ENCODE assay signal across 24 mouse cellular contexts in the genomic region with DNA sequence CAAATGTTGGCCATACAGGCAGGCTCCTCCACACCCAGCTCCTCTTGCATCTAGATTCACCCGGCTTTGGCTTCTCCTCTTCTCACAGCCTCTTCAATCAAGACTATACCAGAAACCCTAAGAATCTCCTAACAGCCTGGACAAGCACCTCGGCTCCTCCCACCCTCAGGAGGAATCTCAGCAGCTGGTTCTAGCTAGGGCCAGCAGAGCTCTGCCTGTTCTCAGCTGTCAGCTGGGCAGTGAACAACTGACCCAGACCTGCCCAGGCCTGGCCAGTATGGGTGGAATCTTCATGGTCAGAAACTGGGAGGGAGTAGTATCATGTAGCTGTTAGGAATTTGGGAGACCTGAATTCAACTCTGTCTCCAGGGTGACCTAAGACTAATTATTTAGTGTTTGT. TPM values are rescaled to one million over a fixed set of nuclear protein-coding genes. Genes with fewer than 3 reads are reported as not detected.
A peak's percentile ranks its signal among the peaks of the same experiment; 100 is the strongest.
DNase-seq lines count a peak whose midpoint lies in the region; ATAC-seq and TF ChIP-seq lines count a peak whose summit lies in the region.
"Had no signal": no experiment of that assay in that cellular context is flagged by ENCODE, and none has a peak within 500 bp of the region (broad histone marks: within the 10 kb centered on the region; RNA-seq: fewer than 3 reads in every experiment).

No protein-coding gene starts in this region.

- DNase-seq in heart, adult 18-20 months, result peak; percentile 38 to 47
- no peak for DNase-seq in heart, adult 9 months (ENCODE audit: low spot score in 2 of 2)
- peak; percentile 26 for DNase-seq in kidney, postnatal 0 days (ENCODE audit: low spot score)
- peak; percentile 26 for DNase-seq in Muller cell, postnatal 12 days (ENCODE audit: inconsistent ontology term)
- peak; percentile 70 for DNase-seq in gastrocnemius, postnatal 14 days
- DNase-seq in urinary bladder, adult 18-20 months (ENCODE audit: low spot score in 2 of 2), result no peak
- DNase-seq in cerebellum, adult 11-12 months, result no peak
- DNase-seq: B cell, adult 2 months; cerebellum, postnatal 14 days; liver, postnatal 0 days; retina, postnatal 1 day; thymus, adult 18-20 months had no signal

- H3K36me3 ChIP-seq in kidney, postnatal 0 days (ENCODE audit: insufficient read depth, low read length), result no peaks in the 10 kb centered on the region
- H3K36me3 ChIP-seq in kidney, embryonic 15.5 days, result no peaks in the 10 kb centered on the region
- H3K36me3 ChIP-seq: limb, embryonic 15.5 days; midbrain, embryonic 13.5 days had no signal

- H3K9me3 ChIP-seq in kidney, postnatal 0 days (replicated peaks; ENCODE audit: low read length), result no peaks in the 10 kb centered on the region
- no peaks in the 10 kb centered on the region for H3K9me3 ChIP-seq in kidney, embryonic 15.5 days (replicated peaks)
- H3K9me3 ChIP-seq: forebrain, embryonic 13.5 days; heart, embryonic 13.5 days; limb, embryonic 15.5 days; midbrain, embryonic 13.5 days had no signal

- H3K4me2 ChIP-seq in kidney, postnatal 0 days (ENCODE audit: low read length), result no peak overlapping the region
- H3K4me2 ChIP-seq in kidney, embryonic 15.5 days, result no peak overlapping the region
- H3K4me2 ChIP-seq: forebrain, embryonic 13.5 days; heart, embryonic 13.5 days; limb, embryonic 15.5 days; midbrain, embryonic 13.5 days had no signal

- 35% methylated on average over 2 of the region's 2 CpGs for WGBS in kidney, postnatal 0 days
- WGBS in kidney, embryonic 15.5 days, result 48% methylated on average over 2 of the region's 2 CpGs

- H3K4me1 ChIP-seq in kidney, postnatal 0 days (replicated peaks; ENCODE audit: insufficient read depth, low read length), result peaks cover 15% of the 10 kb centered on the region
- H3K4me1 ChIP-seq in kidney, embryonic 15.5 days, result peaks cover 19% of the 10 kb centered on the region

- peak; percentile 35; the same call in 1 of the 2 replicates for ATAC-seq in kidney, postnatal 0 days (replicated peaks; ENCODE audit: low FRiP score, low read depth)
- no peak for ATAC-seq in kidney, embryonic 15.5 days (replicated peaks; ENCODE audit: low FRiP score)
- ATAC-seq: forebrain, embryonic 13.5 days; inflammation-experienced regulatory T-cells, adult 6 months; liver, postnatal 0 days; midbrain, embryonic 13.5 days had no signal

- intact Hi-C loops in gastrocnemius, postnatal 14 days (cut with DNase I; ENCODE audit: low total_unique reads), result loop anchor here (5.0 kb wide), 1 partner anchor 118 kb away; no protein-coding TSS in a partner anchor

- H3K27ac ChIP-seq in kidney, postnatal 0 days, result no peak overlapping the region
- H3K27ac ChIP-seq in kidney, embryonic 15.5 days, result no peak overlapping the region
- H3K27ac ChIP-seq: forebrain, embryonic 13.5 days; heart, embryonic 13.5 days; limb, embryonic 15.5 days; midbrain, embryonic 13.5 days had no signal

- H3K27me3 ChIP-seq in kidney, postnatal 0 days (ENCODE audit: insufficient read depth, low read length), result no peaks in the 10 kb centered on the region
- H3K27me3 ChIP-seq in kidney, embryonic 15.5 days, result no peaks in the 10 kb centered on the region
- H3K27me3 ChIP-seq: forebrain, embryonic 13.5 days; heart, embryonic 13.5 days; limb, embryonic 15.5 days; midbrain, embryonic 13.5 days had no signal

- no peak for TF ChIP-seq CTCF in kidney, postnatal 0 days (IDR thresholded peaks at IDR 0.05; ENCODE audit: low read depth)

- H3K9ac ChIP-seq in kidney, postnatal 0 days (ENCODE audit: low read depth, low read length), result no peak overlapping the region
- H3K9ac ChIP-seq in kidney, embryonic 15.5 days, result no peak overlapping the region
- H3K9ac ChIP-seq: forebrain, embryonic 13.5 days; heart, embryonic 13.5 days; limb, embryonic 15.5 days; liver, postnatal 0 days; midbrain, embryonic 13.5 days had no signal

- H3K4me3 ChIP-seq in kidney, postnatal 0 days (replicated peaks; ENCODE audit: low read depth, low read length), result no peak overlapping the region
- no peak overlapping the region for H3K4me3 ChIP-seq in kidney, embryonic 15.5 days (replicated peaks)
- H3K4me3 ChIP-seq: forebrain, embryonic 13.5 days; heart, embryonic 13.5 days; limb, embryonic 15.5 days; midbrain, embryonic 13.5 days had no signal

RNA-seq across cellular contexts. Expression of gene Olfr412, which starts 42.3 kb away (rescaled TPM):
- not detected for total RNA-seq in heart, adult 18-20 months (2021)
- not detected in 2 replicates for polyA plus RNA-seq in kidney, postnatal 0 days (2015; fragmentation: Nextera tagmentation; extraction: Ambion mirVana)
- polyA plus RNA-seq in kidney, embryonic 15.5 days (2015; fragmentation: Nextera tagmentation; extraction: Ambion mirVana), result not detected in 2 replicates
- not detected for total RNA-seq in gastrocnemius, postnatal 14 days (2021)
- total RNA-seq: layer of hippocampus, postnatal 10 days; left cerebral cortex, postnatal 10 days; megakaryocyte progenitor cell, adult 5-6 weeks; neutrophil, adult 5-6 weeks had no signal
- polyA plus RNA-seq: forebrain, embryonic 13.5 days; heart, embryonic 13.5 days; hindbrain, embryonic 11.5 days; inflammation-experienced regulatory T-cells, adult 6 months; limb, embryonic 15.5 days; liver, postnatal 0 days; midbrain, embryonic 13.5 days; small intestine, adult 2 months had no signal

RNA-seq across cellular contexts. Expression of gene Olfr411, which starts 51.8 kb away (rescaled TPM):
- total RNA-seq in heart, adult 18-20 months (2021), result not detected
- polyA plus RNA-seq in kidney, postnatal 0 days (2015; fragmentation: Nextera tagmentation; extraction: Ambion mirVana), result not detected in 2 replicates
- not detected in 2 replicates for polyA plus RNA-seq in kidney, embryonic 15.5 days (2015; fragmentation: Nextera tagmentation; extraction: Ambion mirVana)
- total RNA-seq in gastrocnemius, postnatal 14 days (2021), result not detected
- total RNA-seq: layer of hippocampus, postnatal 10 days; left cerebral cortex, postnatal 10 days; megakaryocyte progenitor cell, adult 5-6 weeks; neutrophil, adult 5-6 weeks had no signal
- polyA plus RNA-seq: forebrain, embryonic 13.5 days; heart, embryonic 13.5 days; hindbrain, embryonic 11.5 days; inflammation-experienced regulatory T-cells, adult 6 months; limb, embryonic 15.5 days; liver, postnatal 0 days; midbrain, embryonic 13.5 days; small intestine, adult 2 months had no signal

Comparison
In these comparisons a context has a peak if more than half of its experiments do, and no peak if none do; other contexts are left out.
1. DNase-seq: peak in heart, adult 18-20 months (2 of 2), kidney, postnatal 0 days (single experiment), Muller cell, postnatal 12 days (single experiment) and gastrocnemius, postnatal 14 days (single experiment); none in heart, adult 9 months (0 of 2), urinary bladder, adult 18-20 months (0 of 2) and cerebellum, adult 11-12 months (single experiment).